Mouse (Mus musculus): ENCODE data around the gene Kdelr3. TPM values are rescaled to one million over a fixed set of nuclear protein-coding genes. Genes with fewer than 3 reads are reported as not detected.

The Kdelr3 gene
- total RNA-seq (2021), result under 1 TPM in 1 of 2 experiments, not detected in 1; 0.32 TPM

- no peak for DNase-seq
Measured at GRCm38 (mm10) chr15:79516171-79517096, at the start of gene Kdelr3. Gene Kdelr3 (plus strand): TSS chr15:79516411.

DNA sequence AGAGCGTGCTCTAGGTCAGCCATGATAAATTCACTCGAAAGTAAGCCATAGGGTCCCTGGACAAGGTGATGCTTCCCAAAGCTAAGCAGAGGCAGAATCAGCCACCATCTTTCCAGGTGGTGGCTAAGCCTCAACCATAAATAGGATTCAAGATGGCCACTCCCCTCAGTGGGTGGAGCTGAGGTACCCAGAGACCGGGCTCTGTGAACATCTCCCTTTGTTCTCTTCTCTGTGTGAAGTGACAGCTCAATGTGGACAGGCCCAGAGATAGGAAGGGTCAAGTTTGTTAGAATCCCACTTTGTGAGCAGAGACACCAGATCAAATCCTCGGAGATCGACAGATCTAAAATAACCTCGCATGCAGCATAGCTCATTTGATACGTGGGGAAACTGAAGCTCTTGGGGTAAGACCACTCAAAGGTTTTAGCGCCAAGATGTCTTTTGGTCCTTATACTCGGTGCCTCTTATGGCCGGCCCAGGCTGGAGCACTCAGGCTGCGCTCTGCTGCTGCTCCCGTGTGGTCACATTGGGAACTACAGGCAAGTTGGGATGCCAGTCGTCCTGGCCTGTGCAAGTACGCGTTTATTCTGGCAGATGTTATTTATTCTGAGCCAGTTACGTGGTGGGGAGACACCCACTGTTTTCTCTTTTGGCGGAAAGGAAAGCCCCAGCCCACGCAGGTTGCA, 49.5 kb upstream of the Kdelr3 start:
- peak; percentile 83 to 84 for DNase-seq

DNA sequence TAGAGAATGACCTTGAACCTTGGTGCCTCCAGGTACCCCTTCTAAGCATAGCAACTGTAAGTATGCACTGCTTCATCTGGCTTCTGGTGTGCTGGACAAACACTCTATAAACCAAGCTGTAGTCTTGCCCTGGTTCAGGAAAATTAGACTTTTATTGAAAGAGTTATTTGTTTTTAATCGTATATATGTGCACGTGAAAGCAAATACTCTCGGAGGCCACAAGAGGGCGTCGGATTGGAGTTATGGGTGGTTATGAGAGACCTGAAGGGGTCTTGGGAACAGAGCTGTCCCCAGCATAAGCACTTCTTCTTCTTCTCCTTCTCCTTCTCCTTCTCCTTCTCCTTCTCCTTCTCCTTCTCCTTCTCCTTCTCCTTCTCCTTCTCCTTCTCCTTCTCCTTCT, 46.6 kb upstream of the Kdelr3 start:
- no peak for DNase-seq

DNA sequence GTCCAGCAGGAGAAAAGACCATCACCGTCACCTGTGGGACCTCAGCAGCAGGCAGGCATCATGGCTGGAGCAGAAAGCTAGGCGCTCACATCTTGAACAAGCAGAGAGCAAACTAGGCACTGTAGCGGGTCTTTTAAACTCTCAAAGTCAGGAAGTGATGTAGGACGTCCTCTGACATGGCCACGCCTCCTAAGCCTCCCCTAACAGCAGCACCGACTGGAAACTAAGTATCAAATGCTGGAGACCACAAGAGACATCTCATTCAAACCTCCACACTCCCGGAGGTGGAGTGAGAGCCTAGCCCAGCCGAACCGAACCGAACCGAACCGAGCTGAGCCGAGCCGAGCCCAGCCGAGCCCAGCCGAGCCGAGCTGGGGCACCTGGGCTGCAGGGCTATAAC, 45.6 kb upstream of the Kdelr3 start:
- DNase-seq, result no peak

DNA sequence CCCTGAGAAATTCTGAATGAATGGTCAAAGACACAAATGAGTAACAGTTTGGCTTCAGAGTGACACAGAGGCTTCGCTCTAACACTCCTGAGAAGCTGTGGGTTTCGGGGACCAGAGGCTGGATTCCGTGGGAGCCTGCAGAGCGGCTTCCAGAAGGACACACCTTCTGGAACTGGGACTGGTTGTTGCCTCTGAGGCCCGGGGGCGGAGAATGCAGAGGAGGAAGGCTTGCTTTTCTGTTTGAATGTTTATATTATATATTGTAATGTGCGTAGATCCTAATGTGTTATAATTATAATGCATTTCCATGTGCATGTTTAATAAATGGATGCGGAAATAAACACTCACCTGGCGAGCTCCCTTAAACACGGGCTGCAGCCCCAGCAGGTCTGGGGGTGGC, 45.1 kb upstream of the Kdelr3 start:
- no peak for DNase-seq

- DNase-seq, result no peak
Measured at GRCm38 (mm10) chr15:79473042-79473441, 43.2 kb upstream of the Kdelr3 start.

DNA sequence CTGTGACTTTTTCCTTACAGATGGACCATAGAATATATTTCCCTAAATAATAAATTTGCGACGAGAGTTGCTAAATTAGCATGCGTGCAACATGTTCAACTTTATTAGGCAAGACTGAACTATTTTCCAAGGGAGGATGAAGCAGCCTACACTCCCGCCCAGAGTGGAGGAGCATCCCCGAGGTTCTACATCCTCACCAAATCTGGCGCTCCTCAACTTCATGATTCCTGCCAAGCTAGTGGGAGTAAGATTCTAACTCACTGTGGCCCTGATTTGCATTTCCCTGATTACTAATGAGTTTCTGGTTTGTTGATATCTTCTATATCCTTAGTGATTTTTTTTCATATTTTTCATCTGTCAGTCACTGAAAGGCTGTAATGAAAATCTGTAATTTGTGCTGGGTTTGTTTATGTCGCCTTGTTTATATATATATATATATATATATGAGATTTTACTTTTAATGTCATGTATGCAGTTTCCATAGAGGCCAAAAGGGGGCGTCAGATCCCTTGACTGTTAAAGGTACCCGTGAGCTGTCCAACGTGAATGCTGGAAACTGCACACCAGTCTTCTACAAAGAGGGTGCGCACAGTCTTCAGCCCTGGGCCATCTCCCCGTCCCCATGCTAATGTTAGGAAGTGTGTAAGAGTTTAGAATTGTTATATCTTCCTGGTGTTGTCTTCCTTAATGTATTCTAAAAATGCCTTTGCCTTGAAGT, 42.4 kb upstream of the Kdelr3 start:
- peak in 1 of 2 experiments; percentile 41 for DNase-seq

DNA sequence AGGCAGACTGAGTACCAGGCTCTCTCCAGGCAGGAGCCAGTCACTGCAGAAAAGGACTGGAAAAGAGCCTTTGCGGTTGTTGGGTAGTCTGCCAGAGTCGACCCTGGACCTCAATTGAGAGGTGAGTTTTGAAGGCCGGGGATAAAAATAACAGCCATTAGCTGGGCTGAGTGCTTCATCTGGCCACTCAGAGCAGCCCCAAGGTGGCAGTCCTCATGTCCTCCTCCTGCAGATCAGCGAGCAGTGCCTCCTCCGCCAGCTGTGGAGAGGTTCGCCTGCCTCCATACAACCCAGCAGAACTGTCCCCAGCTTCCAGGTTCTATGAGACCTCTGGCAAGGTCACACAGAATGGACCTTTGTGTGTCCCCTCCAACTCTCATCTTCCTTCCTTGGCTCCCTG, 39.0 kb upstream of the Kdelr3 start:
- no peak for DNase-seq

- DNase-seq, result no peak
Measured at GRCm38 (mm10) chr15:79481181-79481688, 35.0 kb upstream of the Kdelr3 start.

DNA sequence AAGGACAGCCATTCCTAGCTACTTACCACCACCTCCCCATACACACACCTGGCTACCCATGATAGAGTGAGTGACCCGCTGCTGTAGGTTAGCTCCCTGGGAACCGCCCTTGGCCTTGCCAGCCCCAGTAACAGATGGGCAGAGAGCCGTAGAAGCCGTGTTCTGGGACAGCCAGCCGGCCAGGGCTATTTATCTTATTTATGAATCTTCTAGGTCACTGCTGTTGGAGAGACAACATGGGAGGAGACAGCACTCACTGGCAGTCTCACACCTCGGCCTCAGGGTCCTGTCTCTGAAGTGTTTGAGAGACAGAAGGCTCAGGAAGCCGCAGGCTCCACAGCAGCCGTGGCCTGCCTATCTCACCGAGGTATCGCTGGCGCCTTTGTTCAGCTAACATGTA, 26.7 kb upstream of the Kdelr3 start:
- no peak for DNase-seq

- no peak for DNase-seq
Measured at GRCm38 (mm10) chr15:79493527-79493926, 22.7 kb upstream of the Kdelr3 start.

GRCm38 (mm10) chr15:79500110-79500509, 16.1 kb upstream of the Kdelr3 start:
- DNase-seq, result no peak

DNA sequence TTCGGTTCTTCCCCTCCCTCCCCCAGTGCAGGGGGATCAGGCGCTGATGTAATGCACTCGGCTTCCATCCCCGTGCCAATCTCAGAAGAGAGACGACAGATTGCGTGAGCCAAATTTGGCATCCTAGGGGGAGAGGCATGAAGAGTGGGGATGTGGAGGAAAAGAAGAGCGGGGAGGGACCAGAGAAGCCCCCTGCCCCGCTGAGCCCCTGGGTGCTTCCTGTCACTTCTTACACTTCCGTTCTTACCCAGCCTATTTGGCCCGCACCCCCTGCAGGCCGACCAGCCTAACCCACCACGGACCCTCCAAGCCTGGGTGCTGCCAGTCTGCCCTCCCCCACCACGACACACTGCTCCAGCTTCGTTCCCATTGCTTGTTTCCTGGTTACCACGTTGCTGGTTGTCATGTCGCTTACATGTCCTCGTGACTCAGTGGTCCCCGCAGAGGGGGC, 13.3 kb upstream of the Kdelr3 start:
- peak; percentile 79 to 82 for DNase-seq

- DNase-seq, result no peak
Measured at GRCm38 (mm10) chr15:79503438-79503837, 12.8 kb upstream of the Kdelr3 start.

- no peak for DNase-seq
Measured at GRCm38 (mm10) chr15:79504707-79505452, 11.3 kb upstream of the Kdelr3 start, which contains the start of gene Kcnj4. Gene Kcnj4 (minus strand): TSS chr15:79505241.

- peak; percentile 71 to 76 for DNase-seq
Measured at GRCm38 (mm10) chr15:79505616-79506283, 10.5 kb upstream of the Kdelr3 start.

GRCm38 (mm10) chr15:79506460-79506859, 9.8 kb upstream of the Kdelr3 start:
- DNase-seq, result no peak

DNA sequence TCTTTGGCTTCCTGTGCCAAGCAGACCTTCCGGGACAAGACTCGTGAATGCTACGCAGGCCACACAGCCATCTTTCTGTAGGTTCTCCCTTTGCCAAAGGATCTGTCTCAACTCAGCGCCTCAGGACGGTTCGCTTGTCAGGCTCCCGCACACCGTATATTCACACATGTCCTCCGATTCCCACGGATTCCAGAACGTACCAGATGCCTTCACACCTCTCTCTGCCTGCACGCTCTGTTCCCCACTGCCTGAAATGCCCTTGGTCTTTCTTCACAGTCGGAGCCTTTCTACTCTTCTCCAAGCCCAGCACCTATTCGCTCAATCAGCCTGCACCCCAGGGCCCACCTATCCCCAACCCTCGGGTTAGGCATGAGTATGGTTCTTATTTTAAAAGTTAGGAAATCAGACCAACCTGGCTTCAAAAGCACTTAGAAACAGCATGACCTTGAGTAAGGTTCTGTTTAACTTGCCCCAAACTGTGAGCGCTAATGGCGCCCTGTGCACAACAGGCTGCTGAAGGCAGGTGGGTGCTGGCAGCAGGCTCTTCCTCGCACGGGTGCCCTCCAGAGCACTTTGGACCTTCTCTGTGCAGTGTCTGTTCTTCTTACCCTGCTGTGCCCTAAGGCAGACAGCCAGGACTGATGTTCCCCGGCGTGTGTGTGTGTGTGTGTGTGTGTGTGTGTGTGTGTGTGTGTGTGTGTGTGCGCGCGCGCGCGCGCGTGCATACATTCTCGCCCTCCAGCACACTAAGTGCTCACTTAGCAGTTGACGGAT, 9.0 kb upstream of the Kdelr3 start:
- DNase-seq, result no peak

DNA sequence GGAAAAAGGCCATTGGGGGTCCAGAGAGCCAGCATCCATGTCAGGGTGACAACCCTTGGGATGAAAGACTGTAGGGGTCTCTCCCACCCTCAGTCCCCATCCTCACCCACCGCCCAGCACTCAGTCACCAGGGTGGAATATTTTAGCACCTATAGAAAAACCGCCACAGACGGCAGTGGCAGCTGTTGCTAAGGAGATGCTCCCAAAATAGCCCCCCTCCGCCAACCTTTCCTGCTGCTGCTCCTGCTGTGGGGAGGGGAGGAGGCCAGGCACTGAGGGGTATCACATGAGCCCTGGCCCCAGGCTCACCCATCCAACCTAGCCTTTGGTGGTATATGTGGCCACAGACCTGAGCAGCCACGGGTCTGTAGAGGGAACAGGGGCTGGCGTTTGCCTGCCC, 6.2 kb upstream of the Kdelr3 start:
- DNase-seq, result no peak

GRCm38 (mm10) chr15:79510425-79510824, 5.8 kb upstream of the Kdelr3 start:
- no peak for DNase-seq

All from layer of hippocampus, postnatal 36 days (tissue).